Mouse (Mus musculus) CH12.LX (cell line): ENCODE results near the gene Gm28047.

ENCODE experiments used
- CTCF ChIP-seq, 2 experiments: IDR thresholded peaks in 1 of 2; conservative IDR thresholded peaks in 1 of 2; 2 replicates each; pipeline ENCODE4 v1.5.1; 2011 to 2012; ENCODE audit warnings: low read depth in 2 of 2, low read length in 2 of 2, improper control_type of control experiment in 1 of 2, inconsistent platforms in 1 of 2, mild to moderate bottlenecking in 1 of 2, moderate library complexity in 1 of 2
- E2F4 ChIP-seq: IDR thresholded peaks from 2 replicates; pipeline ENCODE4 v1.6.1; 2011; ENCODE audit warnings: low read depth, low read length, improper control_type of control experiment; ENCODE audit not compliant: insufficient replicate concordance
- ELF1 ChIP-seq: IDR thresholded peaks from 2 replicates; pipeline ENCODE4 v1.6.1; 2014; ENCODE audit warnings: low read depth, mild to moderate bottlenecking, inconsistent platforms, low read length, improper control_type of control experiment
- JUN ChIP-seq: IDR thresholded peaks from 2 replicates; pipeline ENCODE4 v1.6.1; 2011; ENCODE audit warnings: low read depth, mild to moderate bottlenecking, low read length, improper control_type of control experiment, moderate library complexity; ENCODE audit not compliant: insufficient read depth
- MAZ ChIP-seq: IDR thresholded peaks from 2 replicates; pipeline ENCODE4 v1.6.1; 2012; ENCODE audit warnings: low read depth, mild to moderate bottlenecking, inconsistent platforms, low read length, improper control_type of control experiment, moderate library complexity
- POLR2A ChIP-seq: IDR thresholded peaks from 2 replicates; pipeline ENCODE4 v1.6.1; 2011; ENCODE audit warnings: low read depth, mild to moderate bottlenecking, improper control_type of control experiment, low read length
- TCF12 ChIP-seq: IDR thresholded peaks from 2 replicates; pipeline ENCODE4 v1.6.1; 2014; ENCODE audit warnings: low read depth, mild to moderate bottlenecking, inconsistent platforms, low read length, improper control_type of control experiment
- UBTF ChIP-seq: IDR thresholded peaks from 2 replicates; pipeline ENCODE4 v1.6.1; 2012; ENCODE audit warnings: low read depth, mild to moderate bottlenecking, inconsistent platforms, low read length, improper control_type of control experiment, moderate library complexity
- USF1 ChIP-seq: IDR thresholded peaks from 2 replicates; pipeline ENCODE4 v1.6.1; 2014; ENCODE audit warnings: low read depth, mild to moderate bottlenecking, inconsistent platforms, low read length, improper control_type of control experiment

DNA sequence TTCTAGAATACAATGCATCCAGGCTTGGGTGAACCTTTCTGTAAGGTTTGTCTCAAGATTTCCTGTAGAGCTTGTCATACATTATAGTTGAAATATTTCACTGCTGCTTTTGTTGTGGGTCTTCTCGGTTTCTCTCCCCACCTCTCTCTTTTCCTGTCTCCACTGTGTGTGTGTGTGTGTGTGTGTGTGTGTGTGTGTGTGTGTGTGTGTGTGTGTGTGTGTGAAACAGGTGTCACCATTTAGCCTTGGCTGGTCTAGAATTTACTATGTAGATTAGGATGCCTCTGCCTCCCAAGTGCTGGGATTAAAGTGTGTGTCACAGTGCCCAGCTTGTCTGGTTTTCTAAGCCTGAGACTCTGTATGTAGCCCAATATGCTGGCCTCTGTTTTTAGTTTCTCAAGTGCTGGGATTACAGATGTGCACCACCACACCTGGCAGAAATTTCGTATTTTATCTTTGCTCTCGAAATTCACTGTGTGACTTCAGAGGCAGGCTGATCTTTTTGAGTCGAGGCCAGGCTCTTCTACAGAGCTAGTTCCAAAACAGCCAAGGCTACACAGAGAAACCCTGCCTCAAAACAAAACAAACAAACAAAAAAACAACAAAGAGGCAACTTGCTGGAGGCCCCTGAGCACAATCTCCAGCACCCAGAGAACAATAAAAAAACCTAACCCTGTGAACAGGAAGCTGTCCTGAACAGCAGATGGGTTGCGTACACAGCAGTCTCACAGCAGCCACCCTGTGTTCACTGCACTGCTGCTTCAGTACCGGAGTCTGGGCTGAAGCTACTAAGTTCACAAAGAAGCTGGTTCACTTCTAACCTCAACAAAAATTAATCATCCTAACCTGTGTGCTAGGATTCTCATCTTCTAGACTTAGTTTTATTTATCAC, 98.5 kb downstream of the Gm28047 start:
- TF ChIP-seq UBTF (no peak), E2F4 (no peak), JUN (no peak), CTCF (conservative IDR thresholded peaks at IDR 0.05 in 1 of 2, IDR thresholded peaks at IDR 0.05 in 1 of 2; ENCODE audit: low read depth in 2 of 2, low read length in 2 of 2) (no peak), ELF1 (no peak), MAZ (no peak), POLR2A (no peak), TCF12 (no peak), USF1 (no peak)
